Mouse (Mus musculus): Measurements from ENCODE around the gene S100g.

GRCm38 (mm10) chrX:162915697-162916096 lies 48.7 kb downstream of the S100g start:
- peak; percentile 63 for TF ChIP-seq CTCF (IDR thresholded peaks at IDR 0.05; ENCODE audit: low read depth)
- TF ChIP-seq EP300 (IDR thresholded peaks at IDR 0.05; ENCODE audit: low read depth): no peak

All from liver, embryonic 14.5 days (tissue).